Mouse (Mus musculus): ENCODE data around the gene Gtf2i. TPM values are rescaled to one million over a fixed set of nuclear protein-coding genes. Genes with fewer than 3 reads are reported as not detected.

The Gtf2i gene
- polyA plus RNA-seq, 1 experiment from 2014 or later = 136 TPM

DNA sequence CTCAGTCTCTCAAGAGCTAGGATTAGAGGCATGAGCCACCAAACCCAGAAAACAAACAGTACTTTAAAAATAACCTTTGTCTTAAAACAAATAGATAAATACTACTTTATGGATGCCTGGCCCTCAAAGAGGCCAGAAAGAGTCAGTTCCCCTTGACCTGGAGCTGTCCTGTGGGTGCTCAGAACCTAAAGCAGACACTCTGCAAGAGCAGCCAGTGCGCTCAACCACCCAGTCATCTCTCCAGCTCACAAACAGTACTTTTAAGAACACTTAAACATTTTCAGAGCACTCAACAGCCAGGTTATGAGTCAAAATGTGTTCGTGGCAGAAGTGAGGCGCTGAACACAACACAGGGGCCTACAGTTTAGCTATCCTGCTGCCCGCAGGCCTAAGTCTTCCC is 63.5 kb downstream of the Gtf2i start:
- WGBS (ENCODE audit: insufficient replicate concordance) = 94% methylated on average over 4 of the region's 4 CpGs
- Histone ChIP-seq H3K4me3 (ENCODE audit: low read depth, low read length) (no peak overlapping the region), H3K4me2 (no peak overlapping the region), H3K9ac (ENCODE audit: low read depth, low read length) (no peak overlapping the region), H3K36me3 (ENCODE audit: control insufficient read depth, insufficient read depth, low read length) (peaks cover 86% of the 10 kb centered on the region), H3K27ac (ENCODE audit: low read depth, low read length) (no peak overlapping the region), H3K9me3 (replicated peaks; ENCODE audit: control insufficient read depth, low read length) (no peaks in the 10 kb centered on the region), H3K27me3 (ENCODE audit: control insufficient read depth, insufficient read depth, low read length) (no peaks in the 10 kb centered on the region), H3K4me1 (ENCODE audit: control insufficient read depth, insufficient read depth, low read length) (no peaks in the 10 kb centered on the region)
- ATAC-seq (replicated peaks; ENCODE audit: insufficient number of reproducible peaks, low FRiP score, low TSS enrichment) = no peak

GRCm38 (mm10) chr5:134250601-134251000 is 64.0 kb downstream of the Gtf2i start:
- Histone ChIP-seq H3K4me3 (ENCODE audit: low read depth, low read length) (no peak overlapping the region), H3K36me3 (ENCODE audit: control insufficient read depth, insufficient read depth, low read length) (peaks cover 85% of the 10 kb centered on the region), H3K27ac (ENCODE audit: low read depth, low read length) (no peak overlapping the region), H3K4me2 (no peak overlapping the region), H3K27me3 (ENCODE audit: control insufficient read depth, insufficient read depth, low read length) (no peaks in the 10 kb centered on the region), H3K9me3 (replicated peaks; ENCODE audit: control insufficient read depth, low read length) (no peaks in the 10 kb centered on the region), H3K9ac (ENCODE audit: low read depth, low read length) (no peak overlapping the region), H3K4me1 (ENCODE audit: control insufficient read depth, insufficient read depth, low read length) (no peaks in the 10 kb centered on the region)
- WGBS (ENCODE audit: insufficient replicate concordance) = 90% methylated on average over 3 of the region's 3 CpGs
- no peak for ATAC-seq (replicated peaks; ENCODE audit: insufficient number of reproducible peaks, low FRiP score, low TSS enrichment)

GRCm38 (mm10) chr5:134249245-134249649 is 65.3 kb downstream of the Gtf2i start:
- Histone ChIP-seq H3K4me3 (ENCODE audit: low read depth, low read length) (no peak overlapping the region), H3K27me3 (ENCODE audit: control insufficient read depth, insufficient read depth, low read length) (no peaks in the 10 kb centered on the region), H3K9ac (ENCODE audit: low read depth, low read length) (no peak overlapping the region), H3K4me1 (ENCODE audit: control insufficient read depth, insufficient read depth, low read length) (no peaks in the 10 kb centered on the region), H3K9me3 (replicated peaks; ENCODE audit: control insufficient read depth, low read length) (no peaks in the 10 kb centered on the region), H3K36me3 (ENCODE audit: control insufficient read depth, insufficient read depth, low read length) (peaks cover 87% of the 10 kb centered on the region), H3K4me2 (no peak overlapping the region), H3K27ac (ENCODE audit: low read depth, low read length) (no peak overlapping the region)
- no peak for ATAC-seq (replicated peaks; ENCODE audit: insufficient number of reproducible peaks, low FRiP score, low TSS enrichment)
- WGBS (ENCODE audit: insufficient replicate concordance) = 91% methylated on average over 8 of the region's 8 CpGs

GRCm38 (mm10) chr5:134248608-134249244 is 65.8 kb downstream of the Gtf2i start:
- WGBS (ENCODE audit: insufficient replicate concordance) = 91% methylated on average over 14 of the region's 14 CpGs
- no peak for ATAC-seq (replicated peaks; ENCODE audit: insufficient number of reproducible peaks, low FRiP score, low TSS enrichment)
- H3K9ac ChIP-seq (ENCODE audit: low read depth, low read length) = no peak overlapping the region
- H3K4me3 ChIP-seq (ENCODE audit: low read depth, low read length) = no peak overlapping the region
- peaks cover 89% of the 10 kb centered on the region for H3K36me3 ChIP-seq (ENCODE audit: control insufficient read depth, insufficient read depth, low read length)
- no peak overlapping the region for H3K4me2 ChIP-seq
- no peaks in the 10 kb centered on the region for H3K9me3 ChIP-seq (replicated peaks; ENCODE audit: control insufficient read depth, low read length)
- H3K27ac ChIP-seq (ENCODE audit: low read depth, low read length) = no peak overlapping the region
- H3K27me3 ChIP-seq (ENCODE audit: control insufficient read depth, insufficient read depth, low read length) = no peaks in the 10 kb centered on the region
- no peaks in the 10 kb centered on the region for H3K4me1 ChIP-seq (ENCODE audit: control insufficient read depth, insufficient read depth, low read length)

DNA sequence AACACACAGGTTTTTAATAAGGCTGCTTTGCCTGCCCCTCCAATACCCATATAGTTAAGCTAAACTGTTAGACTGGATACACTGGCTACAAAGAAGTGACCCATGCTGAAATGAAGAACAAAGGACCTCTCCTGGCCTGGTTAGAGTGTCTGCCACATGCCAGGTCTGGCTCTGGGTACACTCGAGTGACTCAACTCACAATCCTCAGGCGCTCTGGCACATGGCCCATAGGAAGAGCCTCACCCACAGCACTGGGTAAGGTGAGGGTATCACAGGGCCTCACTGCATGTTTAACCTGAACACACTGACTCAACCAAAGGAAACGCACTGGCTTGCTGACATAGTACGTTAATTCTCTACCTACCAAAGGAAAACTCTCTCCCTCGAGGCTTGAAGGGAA is 68.4 kb downstream of the Gtf2i start:
- 90% methylated on average over 5 of the region's 5 CpGs for WGBS (ENCODE audit: insufficient replicate concordance)
- no peak for ATAC-seq (replicated peaks; ENCODE audit: insufficient number of reproducible peaks, low FRiP score, low TSS enrichment)
- H3K4me1 ChIP-seq (ENCODE audit: control insufficient read depth, insufficient read depth, low read length) = no peaks in the 10 kb centered on the region

DNA sequence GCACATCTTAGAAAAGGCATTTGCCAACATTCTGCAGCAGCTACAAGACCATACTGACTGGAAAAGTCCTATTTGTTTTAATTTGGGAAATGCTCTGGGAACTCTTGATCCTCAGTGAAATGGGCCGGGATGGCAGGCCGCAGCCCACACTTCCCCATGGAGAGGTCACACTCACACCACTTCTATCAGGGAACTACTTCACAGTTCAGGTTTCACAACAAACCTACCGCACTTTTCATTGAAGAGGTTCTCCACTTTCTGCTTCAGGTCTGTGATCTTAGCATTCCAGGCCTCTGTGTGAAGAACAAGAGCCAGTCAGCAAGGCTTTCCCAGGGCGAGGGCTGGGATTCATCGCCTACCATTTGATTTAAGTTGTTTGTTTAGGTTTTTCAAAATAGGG is 69.7 kb downstream of the Gtf2i start:
- no peak for ATAC-seq (replicated peaks; ENCODE audit: insufficient number of reproducible peaks, low FRiP score, low TSS enrichment)
- WGBS (ENCODE audit: insufficient replicate concordance) = 93% methylated on average over 5 of the region's 5 CpGs

More for the DNA sequence above, 68.4 kb downstream of the Gtf2i start:
- Histone ChIP-seq H3K27me3 (ENCODE audit: control insufficient read depth, insufficient read depth, low read length) (no peaks in the 10 kb centered on the region), H3K9ac (ENCODE audit: low read depth, low read length) (no peak overlapping the region), H3K27ac (ENCODE audit: low read depth, low read length) (no peak overlapping the region), H3K36me3 (ENCODE audit: control insufficient read depth, insufficient read depth, low read length) (peaks cover 92% of the 10 kb centered on the region), H3K4me2 (no peak overlapping the region), H3K4me3 (ENCODE audit: low read depth, low read length) (no peak overlapping the region), H3K9me3 (replicated peaks; ENCODE audit: control insufficient read depth, low read length) (no peaks in the 10 kb centered on the region)

GRCm38 (mm10) chr5:134243661-134244436 is 70.7 kb downstream of the Gtf2i start:
- Histone ChIP-seq H3K4me3 (ENCODE audit: low read depth, low read length) (no peak overlapping the region), H3K4me1 (ENCODE audit: control insufficient read depth, insufficient read depth, low read length) (no peaks in the 10 kb centered on the region), H3K9ac (ENCODE audit: low read depth, low read length) (no peak overlapping the region), H3K9me3 (replicated peaks; ENCODE audit: control insufficient read depth, low read length) (no peaks in the 10 kb centered on the region), H3K36me3 (ENCODE audit: control insufficient read depth, insufficient read depth, low read length) (peaks cover 95% of the 10 kb centered on the region), H3K27ac (ENCODE audit: low read depth, low read length) (no peak overlapping the region), H3K4me2 (no peak overlapping the region), H3K27me3 (ENCODE audit: control insufficient read depth, insufficient read depth, low read length) (no peaks in the 10 kb centered on the region)
- WGBS (ENCODE audit: insufficient replicate concordance) = 92% methylated on average over 26 of the region's 26 CpGs
- ATAC-seq (replicated peaks; ENCODE audit: insufficient number of reproducible peaks, low FRiP score, low TSS enrichment) = no peak

More for the DNA sequence above, 69.7 kb downstream of the Gtf2i start:
- H3K27me3 ChIP-seq (ENCODE audit: control insufficient read depth, insufficient read depth, low read length) = no peaks in the 10 kb centered on the region
- no peak overlapping the region for H3K4me3 ChIP-seq (ENCODE audit: low read depth, low read length)
- H3K9ac ChIP-seq (ENCODE audit: low read depth, low read length) = no peak overlapping the region
- H3K4me2 ChIP-seq = no peak overlapping the region
- H3K9me3 ChIP-seq (replicated peaks; ENCODE audit: control insufficient read depth, low read length) = no peaks in the 10 kb centered on the region
- H3K4me1 ChIP-seq (ENCODE audit: control insufficient read depth, insufficient read depth, low read length) = no peaks in the 10 kb centered on the region
- H3K27ac ChIP-seq (ENCODE audit: low read depth, low read length) = no peak overlapping the region
- peaks cover 95% of the 10 kb centered on the region for H3K36me3 ChIP-seq (ENCODE audit: control insufficient read depth, insufficient read depth, low read length)

DNA sequence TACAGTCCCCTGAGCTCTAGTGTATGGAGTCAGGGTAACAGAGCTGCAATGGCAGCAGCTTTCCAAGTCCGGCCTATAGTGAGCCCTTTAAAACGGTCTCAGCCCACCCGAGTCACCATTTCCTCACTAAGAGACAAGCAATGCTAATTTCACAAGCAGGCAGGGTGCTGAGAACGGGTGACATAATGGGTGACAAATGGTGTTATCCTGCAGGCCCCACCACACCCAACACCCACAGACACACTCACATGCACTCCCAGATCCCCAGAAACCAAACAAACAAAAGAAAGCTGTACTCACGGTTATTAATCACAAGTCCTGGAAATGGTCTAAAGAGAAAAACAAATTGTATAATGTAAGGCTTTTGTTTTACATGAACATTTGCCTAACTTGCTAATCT is 72.7 kb downstream of the Gtf2i start:
- peaks cover 95% of the 10 kb centered on the region for H3K36me3 ChIP-seq (ENCODE audit: control insufficient read depth, insufficient read depth, low read length)
- no peak overlapping the region for H3K27ac ChIP-seq (ENCODE audit: low read depth, low read length)
- no peak overlapping the region for H3K4me2 ChIP-seq
- H3K9ac ChIP-seq (ENCODE audit: low read depth, low read length) = no peak overlapping the region
- no peak overlapping the region for H3K4me3 ChIP-seq (ENCODE audit: low read depth, low read length)
- 80% methylated on average over 5 of the region's 5 CpGs for WGBS (ENCODE audit: insufficient replicate concordance)
- no peak for ATAC-seq (replicated peaks; ENCODE audit: insufficient number of reproducible peaks, low FRiP score, low TSS enrichment)
- H3K27me3 ChIP-seq (ENCODE audit: control insufficient read depth, insufficient read depth, low read length) = no peaks in the 10 kb centered on the region
- H3K4me1 ChIP-seq (ENCODE audit: control insufficient read depth, insufficient read depth, low read length) = no peaks in the 10 kb centered on the region
- H3K9me3 ChIP-seq (replicated peaks; ENCODE audit: control insufficient read depth, low read length) = no peaks in the 10 kb centered on the region

Data from heart, embryonic 11.5 days (tissue).